Mouse (Mus musculus) erythroid progenitor cell, adult 5-6 weeks (primary cell): ENCODE data around the gene Rbm47. TPM values are rescaled to one million over a fixed set of nuclear protein-coding genes. Genes with fewer than 3 reads are reported as not detected.

Experiments
- ATAC-seq: replicated peaks from 2 replicates; pipeline ENCODE4 v1.8.0; 2016; ENCODE audit warnings: moderate number of reproducible peaks, mild to moderate bottlenecking, moderate TSS enrichment, inconsistent platforms; ENCODE audit not compliant: poor library complexity, low FRiP score, severe bottlenecking
- total RNA-seq, 2 experiments: library from RNA; stranded (forward) in 1 of 2; stranded (reverse) in 1 of 2; fragments of 150-400 nt in 1 of 2; fragments of 186-747, 209-891 nt in 1 of 2; gene quantifications; 2 replicates each; pipeline versions ENCODE4 v1.2.3 to v1.2.4; 2015 to 2017; ENCODE audit warnings: low replicate concordance in 2 of 2

Gene Rbm47
- total RNA-seq, 2 experiments from 2014 or later = 0.42 to 4.7 TPM

- ATAC-seq = no peak
Observed at GRCm38 (mm10) chr5:66135853-66136210, 37.1 kb downstream of the Rbm47 start.

GRCm38 (mm10) chr5:66135161-66135852 lies 37.6 kb downstream of the Rbm47 start:
- ATAC-seq = no peak

GRCm38 (mm10) chr5:66134578-66134977 lies 38.3 kb downstream of the Rbm47 start:
- no peak for ATAC-seq

- no peak for ATAC-seq
Observed at GRCm38 (mm10) chr5:66128948-66129347, 44.0 kb downstream of the Rbm47 start.

- ATAC-seq = no peak
Observed at GRCm38 (mm10) chr5:66125418-66125817, 47.5 kb downstream of the Rbm47 start.

GRCm38 (mm10) chr5:66124931-66125330 lies 48.0 kb downstream of the Rbm47 start:
- ATAC-seq = no peak

GRCm38 (mm10) chr5:66124089-66124400 lies 48.9 kb downstream of the Rbm47 start:
- no peak for ATAC-seq

- no peak for ATAC-seq
Observed at GRCm38 (mm10) chr5:66123295-66124088, 49.4 kb downstream of the Rbm47 start.

- ATAC-seq = no peak
Observed at GRCm38 (mm10) chr5:66121255-66121654, 51.7 kb downstream of the Rbm47 start.

- no peak for ATAC-seq
Observed at GRCm38 (mm10) chr5:66114751-66115150, 58.2 kb downstream of the Rbm47 start.

GRCm38 (mm10) chr5:66114208-66114607 lies 58.7 kb downstream of the Rbm47 start:
- ATAC-seq = no peak

GRCm38 (mm10) chr5:66112059-66112458 lies 60.9 kb downstream of the Rbm47 start:
- ATAC-seq = no peak

- no peak for ATAC-seq
Observed at GRCm38 (mm10) chr5:66106372-66106771, 66.5 kb downstream of the Rbm47 start.

- no peak for ATAC-seq
Observed at GRCm38 (mm10) chr5:66105946-66106345, 67.0 kb downstream of the Rbm47 start.

- no peak for ATAC-seq
Observed at GRCm38 (mm10) chr5:66105366-66105765, 67.6 kb downstream of the Rbm47 start.

- no peak for ATAC-seq
Observed at GRCm38 (mm10) chr5:66103386-66103785, 69.5 kb downstream of the Rbm47 start.

- no peak for ATAC-seq
Observed at GRCm38 (mm10) chr5:66102821-66103220, 70.1 kb downstream of the Rbm47 start.

GRCm38 (mm10) chr5:66101577-66101976 lies 71.3 kb downstream of the Rbm47 start:
- no peak for ATAC-seq

GRCm38 (mm10) chr5:66100322-66100721 lies 72.6 kb downstream of the Rbm47 start:
- no peak for ATAC-seq

- no peak for ATAC-seq
Observed at GRCm38 (mm10) chr5:66098094-66098871, 74.6 kb downstream of the Rbm47 start.

- ATAC-seq = no peak
Observed at GRCm38 (mm10) chr5:66096081-66096480, 76.8 kb downstream of the Rbm47 start.
